Mouse (Mus musculus): Measurements from ENCODE around the gene Zbp1.

Gene Zbp1

DNA sequence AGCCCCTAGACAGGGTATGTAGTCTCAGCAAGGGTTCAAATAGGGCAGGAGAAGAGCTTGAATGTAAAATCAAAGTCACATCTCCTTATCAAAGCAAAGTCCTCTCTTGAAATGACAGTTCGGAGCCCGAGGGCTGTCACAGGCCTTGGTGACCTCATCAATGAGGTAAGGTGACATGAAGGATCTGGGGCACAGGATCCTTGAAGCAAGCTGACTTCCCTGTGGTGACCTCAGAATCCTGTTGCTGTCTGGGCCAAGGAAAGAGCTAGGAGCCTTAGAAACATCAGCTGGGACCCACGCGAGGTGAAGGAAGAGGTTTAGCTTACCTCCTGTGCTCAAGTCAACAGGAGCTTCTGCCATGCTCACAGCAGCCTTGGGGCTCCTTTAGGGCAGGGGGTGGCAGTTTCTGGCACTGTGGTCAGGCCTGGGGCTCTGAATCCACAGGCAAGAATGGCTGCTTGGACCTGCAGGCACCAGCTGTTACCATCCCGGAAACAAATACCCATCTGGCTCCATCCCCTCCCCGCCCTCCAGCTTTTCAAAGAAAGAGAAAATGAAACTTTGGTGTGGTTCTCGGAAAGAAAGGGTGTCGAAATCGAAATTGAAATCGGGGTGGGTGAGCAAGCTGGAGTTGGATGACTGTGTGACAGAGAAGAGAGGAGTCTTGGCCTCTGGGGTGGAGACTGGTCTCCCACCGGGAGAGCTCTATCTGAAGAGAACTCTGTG, at the start of gene Zbp1:
Gene Zbp1 (minus strand): TSS at position 508 of the 726 bp plus-strand sequence.
- DNase-seq = peak in 1 of 2 experiments; percentile 4

DNA sequence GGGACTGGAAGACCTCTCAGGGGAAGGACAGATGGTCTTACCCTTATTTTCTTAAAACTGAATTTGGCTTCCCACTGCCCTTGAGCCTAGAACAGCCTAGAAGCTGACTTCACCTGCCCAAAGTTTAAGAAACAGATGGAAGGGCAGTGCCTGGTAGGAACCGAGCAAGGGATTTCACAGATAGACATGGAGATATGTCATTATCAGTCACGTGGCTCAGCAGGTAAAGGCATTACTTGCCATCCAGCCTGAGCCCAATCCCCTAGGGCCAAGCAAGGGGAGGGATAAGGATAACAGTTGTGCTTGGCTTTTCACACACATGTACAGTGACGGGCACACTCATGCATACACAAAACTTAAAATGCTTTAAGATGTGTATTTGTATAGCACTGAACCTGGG, 48.8 kb upstream of the Zbp1 start:
- no peak for DNase-seq

DNA sequence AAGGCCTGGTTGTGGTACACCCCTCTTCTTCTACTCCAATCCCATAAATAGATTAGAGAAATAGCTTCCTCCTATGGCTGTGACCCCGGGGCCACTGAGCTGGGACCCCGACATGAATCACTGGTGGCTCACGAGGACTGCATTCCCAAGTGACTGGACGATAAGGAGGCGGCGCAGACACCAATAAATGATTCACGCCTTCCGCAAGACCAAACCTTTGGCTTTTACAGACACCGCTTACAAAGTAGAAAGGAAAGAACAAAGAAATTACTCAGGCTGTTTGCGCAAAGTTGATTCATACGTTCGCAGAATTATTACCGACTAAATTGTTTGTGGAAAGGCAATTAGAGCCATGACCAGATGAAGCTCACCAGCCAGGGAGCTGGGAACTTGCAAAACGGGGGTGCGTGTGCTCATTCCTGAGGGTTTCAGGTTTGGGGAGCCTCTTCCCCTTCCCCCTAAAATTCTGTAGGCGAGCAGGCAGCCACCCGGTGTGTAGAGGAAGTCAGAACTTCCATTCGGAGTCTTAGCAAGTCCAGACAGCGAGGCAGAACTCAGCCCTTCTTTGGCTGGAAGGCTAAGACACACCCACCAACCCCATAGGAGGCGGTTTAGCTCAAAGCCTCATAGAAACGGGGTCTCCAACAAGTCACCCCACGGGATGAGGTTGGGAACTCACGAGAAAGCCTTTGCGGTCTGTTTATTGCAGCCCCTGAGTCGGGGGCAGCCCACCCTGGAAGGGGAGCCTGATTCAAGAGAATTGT, 47.8 kb upstream of the Zbp1 start:
- no peak for DNase-seq

DNA sequence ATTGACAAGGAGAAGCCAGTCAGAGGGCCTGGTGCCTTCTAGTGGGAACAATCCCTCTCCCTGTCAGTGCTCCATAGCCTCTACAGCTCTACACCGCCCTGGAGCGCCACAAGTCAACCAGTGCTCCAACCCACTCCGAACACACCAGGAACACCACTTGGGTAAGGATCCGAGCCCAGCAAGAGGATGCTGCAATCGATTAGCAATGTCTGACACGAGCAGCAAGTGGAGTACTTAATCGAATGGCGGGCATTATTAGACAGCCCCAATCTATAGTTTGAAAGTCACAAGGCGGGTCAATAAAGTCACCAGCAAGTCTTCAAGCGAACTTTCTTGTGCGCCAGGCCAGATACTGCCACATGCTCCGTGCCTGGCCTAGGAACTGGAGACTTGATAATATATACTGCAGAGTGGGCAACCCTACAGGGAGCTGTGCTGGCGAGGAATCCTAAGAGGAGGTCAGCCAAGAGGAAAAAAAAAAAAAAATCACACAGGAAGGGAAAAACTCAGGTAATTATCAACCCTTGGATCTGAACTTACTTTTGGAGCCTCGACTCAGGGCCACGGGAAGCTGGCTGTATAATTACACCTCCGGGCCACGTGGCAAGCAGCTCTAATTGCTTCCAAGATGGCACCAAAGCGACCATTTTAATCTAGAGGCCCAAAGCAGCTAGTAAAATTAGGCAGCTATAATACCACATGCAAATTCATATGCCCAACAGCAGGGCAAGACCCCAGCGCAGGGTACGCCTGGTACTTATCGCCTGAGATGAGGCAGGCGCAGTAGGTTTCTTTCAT, 46.9 kb upstream of the Zbp1 start:
- no peak for DNase-seq

DNA sequence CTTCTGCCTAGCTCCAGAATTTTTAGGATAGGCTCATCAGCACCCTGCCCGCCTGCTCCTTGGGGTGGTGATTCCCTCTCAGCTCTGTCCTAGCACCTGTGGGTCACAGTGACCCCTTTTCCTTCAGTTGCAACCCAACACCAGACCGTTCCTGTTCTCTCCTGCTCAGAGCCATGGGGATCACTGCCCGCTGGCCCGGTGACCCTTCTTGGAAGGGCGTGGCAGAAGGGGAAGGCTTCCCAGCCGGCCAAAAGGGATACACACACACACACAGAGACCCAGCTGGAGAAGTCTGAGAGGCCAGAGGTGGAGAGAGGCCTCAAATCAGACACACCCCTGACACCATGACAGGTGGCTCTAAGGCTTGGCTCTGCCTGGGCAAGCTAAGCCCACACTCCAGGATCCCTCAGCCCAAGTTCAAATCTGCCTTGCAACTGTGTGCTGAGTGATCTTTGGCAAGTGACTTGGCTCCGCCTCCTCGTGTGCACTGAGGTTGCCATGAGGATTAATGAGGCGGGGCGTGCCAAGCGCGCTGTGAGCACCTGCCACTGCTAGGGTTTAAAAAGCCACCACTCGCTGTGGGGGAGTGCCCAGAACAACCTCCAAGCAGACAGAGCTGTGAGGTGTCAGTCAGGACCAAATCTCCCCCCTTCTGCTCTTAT, 45.9 kb upstream of the Zbp1 start:
- peak; percentile 75 to 85 for DNase-seq

DNA sequence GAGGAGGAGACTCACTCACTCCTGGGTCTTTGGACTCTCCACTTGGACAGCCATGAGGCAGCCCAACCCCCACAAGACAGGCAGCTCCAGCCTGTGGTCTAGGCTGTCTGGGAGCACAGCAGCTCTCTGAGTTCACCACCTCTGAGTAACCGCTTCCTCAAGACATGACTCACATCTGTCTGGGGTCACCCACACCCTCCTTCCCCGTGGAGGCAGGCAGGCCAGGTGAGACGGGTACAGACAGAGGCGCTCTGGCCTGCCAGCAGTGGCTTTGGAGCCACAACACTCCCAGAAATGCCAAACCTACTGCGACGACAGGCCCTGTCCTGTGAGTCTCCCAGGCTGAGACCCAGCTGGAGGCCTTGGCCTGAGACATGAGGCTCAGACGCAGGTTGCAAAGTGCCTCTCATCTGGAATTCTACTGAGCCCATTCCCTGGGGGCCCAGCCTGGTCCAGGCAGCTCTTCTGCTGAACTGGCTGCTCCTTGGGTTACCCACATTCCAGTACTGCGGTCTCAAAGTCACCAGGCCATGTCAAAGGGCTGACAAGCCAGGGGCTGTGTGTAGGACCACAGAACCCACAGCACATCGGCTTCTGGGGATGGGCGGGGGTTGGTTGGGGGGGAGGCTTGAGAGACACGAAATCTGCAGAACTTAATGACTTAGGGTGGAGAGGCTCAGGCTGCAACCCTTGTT, 45.1 kb upstream of the Zbp1 start:
- peak; percentile 54 to 76 for DNase-seq

DNA sequence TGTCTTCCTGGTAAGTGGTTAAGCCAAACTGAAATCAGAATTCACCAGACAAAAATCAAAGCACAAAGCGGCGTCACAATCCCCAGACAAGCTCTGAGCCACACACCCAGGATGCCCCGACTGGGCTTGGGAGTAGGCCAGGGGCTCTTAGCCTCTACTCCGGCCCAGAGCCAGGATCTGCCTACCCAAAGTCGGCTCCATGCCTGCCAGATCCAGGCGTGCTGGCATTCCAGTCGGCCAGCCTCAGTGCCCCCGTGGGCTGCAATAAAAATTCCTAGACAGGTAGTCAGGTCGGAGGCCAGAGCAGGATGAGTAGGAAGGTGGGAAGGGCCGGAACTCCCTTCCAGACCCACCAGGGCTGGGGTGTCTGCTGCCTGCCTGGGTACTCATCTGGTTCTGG, 42.8 kb upstream of the Zbp1 start:
- no peak for DNase-seq

DNA sequence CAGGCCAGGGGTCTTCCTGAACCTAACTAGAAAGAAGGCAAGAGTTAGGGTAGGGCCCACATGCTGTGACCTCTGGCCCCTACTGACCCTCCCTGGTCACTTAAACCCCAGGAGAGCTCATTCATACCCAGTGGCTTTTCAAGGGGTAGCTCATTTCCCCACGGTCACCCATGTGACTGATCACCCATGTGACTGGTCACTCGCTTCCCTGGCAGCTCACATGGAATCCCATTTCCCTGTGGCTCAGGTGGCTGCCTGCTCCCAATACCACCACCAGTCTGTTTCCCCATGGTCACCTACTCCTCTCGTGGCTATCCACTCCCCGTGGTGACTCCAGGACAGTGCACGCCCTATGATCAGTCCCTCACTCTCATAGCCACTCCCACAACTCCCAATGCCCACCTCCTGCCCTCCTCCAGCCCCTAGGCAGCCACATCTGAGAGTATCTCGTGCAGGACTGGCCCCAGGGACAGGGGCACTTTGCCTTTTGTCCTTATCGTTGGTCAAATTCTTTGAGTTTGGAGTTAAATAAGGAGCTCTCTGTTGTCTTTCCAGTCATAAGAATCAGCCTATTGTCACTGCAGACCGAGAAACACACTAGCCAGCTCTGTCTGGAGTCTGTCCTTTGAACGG, 39.9 kb upstream of the Zbp1 start:
- DNase-seq = no peak

DNA sequence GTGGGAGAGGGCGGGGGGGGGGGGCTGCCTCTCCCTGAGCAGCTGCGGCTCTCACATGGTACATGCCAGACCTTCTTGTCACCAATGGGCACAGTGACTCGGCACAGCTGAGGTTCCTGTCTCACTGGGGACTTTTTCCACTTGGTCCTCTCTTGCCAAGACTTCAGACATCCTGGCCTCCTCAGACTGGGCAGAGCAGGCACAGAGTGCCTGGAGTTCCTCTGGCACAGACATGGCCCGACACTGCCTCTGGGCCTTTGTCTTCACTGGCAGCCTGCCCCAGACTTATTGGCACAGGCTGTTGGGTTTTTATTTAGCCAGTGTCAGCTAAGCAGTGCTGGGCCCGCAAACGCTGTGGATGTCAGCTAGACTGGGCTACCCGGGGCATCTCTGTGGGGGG, 38.9 kb upstream of the Zbp1 start:
- peak; percentile 49 to 59 for DNase-seq

DNA sequence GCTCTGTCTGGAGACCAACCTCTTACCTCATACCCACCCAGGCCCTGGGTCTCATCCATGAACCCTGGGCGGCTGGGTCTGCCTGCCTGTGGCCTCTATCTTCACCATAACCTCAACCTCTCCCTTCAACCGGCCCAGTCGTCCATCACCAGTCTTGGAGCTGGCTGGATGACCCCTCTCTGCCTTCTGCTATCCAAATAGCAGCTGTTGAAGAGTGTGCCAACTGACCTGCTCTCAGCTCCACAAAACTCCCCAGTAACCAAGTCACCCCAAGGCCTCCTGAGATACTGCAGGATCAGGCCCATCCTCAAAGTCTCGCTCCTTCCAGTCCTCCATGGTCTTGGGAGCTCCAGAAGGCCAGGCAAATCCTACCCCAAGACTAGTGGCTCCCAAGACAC, 37.8 kb upstream of the Zbp1 start:
- no peak for DNase-seq

DNA sequence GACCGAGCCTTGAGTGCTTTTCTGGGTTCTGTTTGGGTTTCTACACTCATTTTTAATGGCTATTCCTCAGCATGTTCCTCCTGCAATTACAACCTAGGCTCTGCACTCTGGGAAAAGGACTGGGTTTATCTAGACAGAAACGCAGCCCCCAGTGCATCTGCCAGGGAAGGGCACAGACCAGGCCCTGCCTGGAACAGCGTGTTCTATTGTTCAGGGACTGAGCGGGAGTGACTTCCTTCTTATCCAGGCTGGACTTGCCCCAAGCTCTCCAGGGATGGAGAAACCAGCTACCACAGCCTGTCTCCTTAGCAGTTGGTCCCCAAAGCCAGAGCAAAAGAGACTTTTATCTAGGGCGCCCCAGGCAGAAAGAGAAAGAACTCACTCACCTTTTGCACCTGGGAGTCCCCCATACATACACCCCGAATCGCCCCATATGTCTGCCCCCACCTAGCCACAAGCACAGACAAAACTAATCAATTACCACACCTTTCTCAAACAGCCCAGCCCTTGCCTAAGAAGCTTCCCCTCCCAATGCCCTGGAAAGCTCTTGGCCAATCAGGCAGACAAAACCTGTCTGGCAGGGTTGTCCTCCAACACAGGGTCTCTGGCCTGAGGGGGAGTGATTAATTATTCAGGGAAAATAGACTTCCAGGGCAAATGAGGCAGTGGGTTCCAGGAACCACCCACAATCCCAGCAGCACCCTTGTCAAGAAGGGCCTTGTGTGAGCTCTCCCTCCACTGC, 37.3 kb upstream of the Zbp1 start:
- no peak for DNase-seq

DNA sequence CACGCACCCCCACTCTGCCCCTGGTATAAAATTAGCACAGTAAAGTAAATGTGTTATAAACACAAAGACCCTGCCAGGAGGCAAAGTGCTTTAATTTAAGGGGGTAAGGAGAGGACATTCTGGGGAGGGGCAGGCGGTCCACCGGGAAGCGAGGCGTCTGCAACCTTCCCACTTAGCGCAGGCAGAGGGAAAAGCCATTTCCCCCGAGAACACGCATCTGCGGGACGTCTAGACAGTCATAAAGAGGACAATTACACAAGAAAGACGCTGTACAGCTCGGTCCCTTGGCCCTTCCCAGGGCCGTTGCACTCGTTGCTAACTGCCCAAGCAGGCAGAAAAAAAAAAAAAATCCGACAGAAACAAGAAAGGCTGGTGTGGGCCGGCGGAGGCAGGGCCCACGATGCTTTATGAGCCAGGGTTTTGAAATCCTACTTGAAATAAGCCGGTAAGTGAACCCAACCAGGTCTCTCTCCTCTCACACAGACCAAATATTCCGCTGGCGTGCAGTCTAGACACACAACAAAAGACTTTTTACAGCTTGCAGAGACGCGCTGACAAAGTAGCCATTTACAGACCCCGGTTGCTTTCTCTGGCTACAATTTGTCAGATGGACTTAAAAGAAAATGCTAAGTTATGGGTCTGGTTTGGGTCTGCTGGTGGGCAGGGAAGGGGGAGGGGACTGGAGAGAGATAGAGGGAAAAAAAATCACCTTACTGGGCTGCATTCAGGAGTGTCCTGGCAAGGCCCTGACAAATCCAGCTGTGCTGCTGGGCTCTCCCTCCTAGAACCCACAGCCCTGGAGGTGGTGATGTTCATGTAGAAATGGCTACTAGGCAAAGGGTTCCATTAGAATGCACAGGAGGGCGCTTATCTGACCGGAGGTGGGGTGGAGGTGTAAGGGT, 35.3 kb upstream of the Zbp1 start:
- DNase-seq = peak in 1 of 2 experiments; percentile 62

DNA sequence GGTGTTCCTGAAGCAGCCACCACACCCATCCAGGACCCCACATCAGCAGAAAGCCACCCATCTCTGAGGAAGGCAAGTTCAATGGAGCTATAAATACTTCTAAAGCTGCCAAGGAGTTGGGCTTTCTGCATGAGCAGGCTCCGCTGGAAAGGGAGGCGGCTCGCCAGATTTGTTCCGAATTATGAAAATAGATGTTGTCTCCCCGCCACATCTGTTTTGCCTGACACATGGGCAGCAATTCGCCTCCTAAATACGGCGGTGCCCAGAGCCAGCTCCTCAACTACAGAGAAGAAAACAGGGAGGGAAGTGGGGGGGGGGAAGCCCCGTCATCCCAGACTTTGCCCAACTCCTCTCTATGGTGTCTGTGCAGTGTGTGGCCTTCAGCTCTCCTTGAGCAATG, 33.0 kb upstream of the Zbp1 start:
- peak; percentile 49 to 52 for DNase-seq

DNA sequence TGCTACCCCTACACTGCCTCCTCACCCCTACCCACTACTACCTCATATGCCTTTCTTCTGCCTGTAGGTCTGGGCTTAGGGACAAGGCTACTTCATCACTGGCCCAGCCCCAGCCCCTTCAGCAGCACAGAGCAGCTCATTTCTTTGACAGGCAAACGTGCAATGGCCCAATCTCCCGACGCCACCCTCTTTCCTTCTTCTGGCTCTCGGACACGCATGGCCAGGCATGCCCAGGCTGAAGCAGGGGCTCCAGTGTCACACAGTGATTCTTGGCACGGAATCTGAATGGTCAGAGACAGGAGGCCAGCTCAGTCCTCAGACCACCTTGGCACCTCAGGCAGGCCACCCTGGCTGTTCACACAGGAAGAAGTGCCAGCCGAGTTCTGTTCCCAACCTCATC, 32.4 kb upstream of the Zbp1 start:
- peak; percentile 35 to 61 for DNase-seq

DNA sequence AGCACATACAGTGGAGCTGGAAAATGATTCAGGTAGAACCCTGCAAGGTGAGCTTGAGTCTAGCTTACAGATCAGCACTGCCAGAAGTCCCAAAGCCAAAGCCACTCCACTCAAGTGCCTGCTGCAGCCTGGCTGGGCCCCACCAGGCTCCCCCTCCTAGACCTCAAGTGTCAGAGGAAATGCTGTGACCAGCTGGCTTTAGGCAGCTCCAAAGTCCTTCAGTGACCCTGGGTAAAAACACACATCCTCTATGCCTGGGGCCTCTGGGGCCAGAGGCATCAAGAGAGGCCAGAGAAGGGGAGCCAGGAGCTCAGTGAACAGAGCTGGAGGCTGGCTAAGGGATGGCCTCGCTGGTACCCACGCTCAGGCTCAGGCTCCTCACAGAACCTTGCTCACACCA, 31.7 kb upstream of the Zbp1 start:
- DNase-seq = peak; percentile 34 to 55

DNA sequence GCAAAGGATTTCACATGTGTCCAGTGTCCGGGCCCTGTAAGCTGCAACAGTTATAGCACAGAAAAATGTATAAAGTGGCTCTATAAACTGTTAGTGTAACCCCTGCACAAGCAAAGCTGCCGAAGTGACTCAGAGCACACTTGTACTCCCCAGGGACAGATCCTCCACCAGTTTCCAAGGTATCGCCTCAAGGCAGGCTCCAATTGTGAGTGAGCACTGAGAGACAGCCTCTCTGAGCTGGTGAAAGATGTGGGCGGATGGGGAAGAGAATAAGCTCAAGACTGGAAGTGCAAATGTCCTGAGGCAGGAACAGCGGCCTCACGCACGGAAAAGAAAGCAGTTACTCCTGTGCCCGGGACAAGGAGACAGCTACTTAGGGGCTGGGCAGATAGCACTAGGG, 31.2 kb upstream of the Zbp1 start:
- DNase-seq = no peak

DNA sequence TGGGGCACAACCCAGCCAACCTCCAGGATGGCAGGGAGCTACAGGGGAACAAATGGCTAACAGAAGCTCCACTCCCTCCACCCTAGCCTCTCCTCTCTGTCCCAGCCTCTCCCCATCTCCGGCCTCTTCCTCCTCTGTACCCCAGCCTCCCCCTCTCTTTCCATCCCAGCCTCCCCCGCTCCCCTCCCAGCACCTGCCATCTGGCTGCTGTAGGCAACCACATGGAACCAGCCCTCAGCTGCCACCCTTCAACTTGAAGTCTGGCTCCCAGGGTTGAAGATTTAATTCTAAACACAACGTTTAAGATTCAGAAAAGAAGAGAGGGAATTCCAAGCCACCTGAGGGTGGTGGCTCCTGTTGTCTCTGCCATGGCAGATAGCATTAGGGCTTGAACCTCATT, 30.7 kb upstream of the Zbp1 start:
- DNase-seq = peak; percentile 41 to 58

DNA sequence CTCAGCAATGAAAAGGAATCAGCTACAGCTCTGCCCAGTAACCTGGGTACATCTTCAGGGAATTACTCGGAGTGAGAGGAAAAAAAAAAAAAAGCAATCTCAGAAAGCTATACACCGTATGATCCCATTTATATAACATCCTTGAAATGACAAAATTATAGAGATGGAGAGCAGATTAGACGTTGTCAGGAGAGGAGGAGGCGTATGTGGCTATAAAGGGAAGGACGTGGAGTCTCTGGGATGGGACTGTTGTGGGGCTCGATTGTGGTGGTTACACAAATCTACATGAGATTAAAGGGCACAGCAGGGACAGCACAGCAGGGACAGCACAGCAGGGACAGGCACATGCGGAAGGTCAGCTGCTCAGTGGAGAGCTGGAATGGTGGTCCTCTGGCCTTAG, 30.1 kb upstream of the Zbp1 start:
- no peak for DNase-seq

DNA sequence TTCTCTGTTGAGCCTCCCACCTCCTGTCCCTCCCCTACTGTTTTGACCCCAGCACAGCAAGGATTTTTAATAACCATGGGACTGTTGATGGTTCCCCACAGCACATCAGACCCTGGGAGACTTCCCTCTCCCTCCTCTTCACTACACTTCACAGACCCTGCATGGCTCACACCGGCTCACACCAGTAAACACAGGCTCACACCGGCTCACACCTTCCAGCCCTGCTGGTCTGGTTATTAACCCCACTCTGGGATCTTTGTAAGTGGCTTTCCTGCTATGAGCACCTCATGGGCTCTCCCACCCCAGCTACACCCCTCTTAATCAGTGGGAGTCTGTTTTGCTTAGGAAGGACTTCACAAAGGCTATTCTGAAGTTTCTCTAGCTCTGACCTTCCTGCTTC, 29.2 kb upstream of the Zbp1 start:
- DNase-seq = peak; percentile 58 to 71

DNA sequence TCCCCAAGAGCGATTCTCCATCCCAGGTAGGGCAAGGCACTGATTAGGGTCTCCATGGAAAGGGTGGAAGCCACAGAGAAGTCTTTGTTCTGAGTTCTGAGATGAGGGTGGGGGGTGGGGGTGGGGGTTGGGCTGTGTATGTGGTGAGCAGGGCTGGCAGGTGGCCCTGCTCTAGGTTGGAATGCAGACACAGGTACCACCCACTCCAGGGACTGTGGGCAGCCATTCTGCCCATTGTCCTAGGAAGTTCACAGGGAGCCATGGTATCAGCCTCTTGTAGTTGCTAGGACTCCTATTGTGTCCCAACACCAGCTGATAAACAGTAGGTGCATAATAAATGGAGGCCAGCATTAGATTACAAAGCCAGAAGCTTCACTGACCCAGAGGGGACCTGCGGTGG, 28.5 kb upstream of the Zbp1 start:
- no peak for DNase-seq
